ENCODE assay signal across 8 mouse cellular contexts in genomic region chrX:123102806-123103205, GRCm38 (mm10). TPM values are rescaled to one million over a fixed set of nuclear protein-coding genes. Genes with fewer than 3 reads are reported as not detected.
DNase-seq lines count a peak whose midpoint lies in the region; ATAC-seq and TF ChIP-seq lines count a peak whose summit lies in the region.
"Not testable (repeated sequence)": the region's sequence is repeated elsewhere in the genome, so short reads cannot be mapped to it uniquely, and the experiment has no call there.

No protein-coding gene starts in this region.

- not testable (repeated sequence) for H3K9me3 ChIP-seq in forebrain, embryonic 11.5 days (ENCODE audit: control insufficient read depth, low read length); heart, embryonic 15.5 days (replicated peaks); intestine, postnatal 0 days (ENCODE audit: control insufficient read depth); limb, embryonic 14.5 days (ENCODE audit: control insufficient read depth, low read length); neural tube, embryonic 12.5 days

- not testable (repeated sequence) for H3K27me3 ChIP-seq in cerebellum, adult 2 months (ENCODE audit: control insufficient read depth, insufficient read depth, low read length); forebrain, embryonic 11.5 days (ENCODE audit: control insufficient read depth, insufficient read depth, low read length); heart, embryonic 15.5 days; intestine, postnatal 0 days (replicated peaks; ENCODE audit: control insufficient read depth, insufficient read depth, low read length); limb, embryonic 14.5 days (ENCODE audit: control insufficient read depth, insufficient read depth, low read length); neural tube, embryonic 12.5 days (replicated peaks)

- not testable (repeated sequence) for ATAC-seq in forebrain, embryonic 11.5 days (replicated peaks; ENCODE audit: low FRiP score); heart, embryonic 15.5 days (replicated peaks; ENCODE audit: insufficient number of reproducible peaks, insufficient read depth, low FRiP score, low read depth); intestine, postnatal 0 days; limb, embryonic 14.5 days (ENCODE audit: low FRiP score, low read depth)
- peak; percentile 34; the same call in 1 of the 2 replicates for ATAC-seq in neural tube, embryonic 12.5 days (ENCODE audit: low FRiP score, low read depth)

- peak overlapping the region; percentile 63; the same call in 1 of the 2 replicates for H3K9ac ChIP-seq in forebrain, embryonic 11.5 days (ENCODE audit: low read length)
- peak overlapping the region; percentile 58; the same call in 1 of the 2 replicates for H3K9ac ChIP-seq in heart, embryonic 15.5 days
- not testable (repeated sequence) for H3K9ac ChIP-seq in intestine, postnatal 0 days (ENCODE audit: low read depth, low read length)
- peak overlapping the region; percentile 70 for H3K9ac ChIP-seq in limb, embryonic 14.5 days (ENCODE audit: low read depth, low read length, severe bottlenecking)
- peak overlapping the region; percentile 73; the same call in 1 of the 2 replicates for H3K9ac ChIP-seq in neural tube, embryonic 12.5 days

- not testable (repeated sequence) for H3K4me1 ChIP-seq in cerebellum, adult 2 months (ENCODE audit: control insufficient read depth, insufficient read depth, low read length); forebrain, embryonic 11.5 days (replicated peaks; ENCODE audit: control insufficient read depth, insufficient read depth, low read length); heart, embryonic 15.5 days (replicated peaks); intestine, postnatal 0 days (replicated peaks; ENCODE audit: control insufficient read depth, insufficient read depth, low read length); limb, embryonic 14.5 days (ENCODE audit: control insufficient read depth, insufficient read depth, low read length); neural tube, embryonic 12.5 days

- peak overlapping the region; percentile 74 for H3K4me3 ChIP-seq in cerebellum, adult 2 months (replicated peaks; ENCODE audit: insufficient read depth, low read depth, low read length)
- H3K4me3 ChIP-seq in forebrain, embryonic 11.5 days (ENCODE audit: low read depth, low read length): peak overlapping the region; percentile 45
- H3K4me3 ChIP-seq in heart, embryonic 15.5 days: peak overlapping the region; percentile 62
- peak overlapping the region; percentile 55 for H3K4me3 ChIP-seq in intestine, postnatal 0 days (ENCODE audit: low read depth, low read length)
- peak overlapping the region; percentile 50 for H3K4me3 ChIP-seq in limb, embryonic 14.5 days (replicated peaks; ENCODE audit: low read length)
- H3K4me3 ChIP-seq in neural tube, embryonic 12.5 days: peak overlapping the region; percentile 53

- H3K4me2 ChIP-seq in forebrain, embryonic 11.5 days (ENCODE audit: low read depth, low read length, severe bottlenecking): peak overlapping the region; percentile 24; the same call in 1 of the 2 replicates
- peak overlapping the region; percentile 58 for H3K4me2 ChIP-seq in heart, embryonic 15.5 days
- peak overlapping the region; percentile 66 for H3K4me2 ChIP-seq in intestine, postnatal 0 days (replicated peaks; ENCODE audit: low read depth)
- peak overlapping the region; percentile 26 for H3K4me2 ChIP-seq in limb, embryonic 14.5 days (replicated peaks; ENCODE audit: low read depth, low read length, severe bottlenecking)
- peak overlapping the region; percentile 47 for H3K4me2 ChIP-seq in neural tube, embryonic 12.5 days (replicated peaks)

- not testable (repeated sequence) for DNase-seq in cerebellum, adult 2 months; limb, embryonic 14.5 days (ENCODE audit: low spot score)
- DNase-seq in forebrain, embryonic 11.5 days (ENCODE audit: low spot score): peak; percentile 44
- DNase-seq in lung, postnatal 10 days: peak; percentile 3
- peak; percentile 5 for DNase-seq in thymus, postnatal 4 days

- peak overlapping the region; percentile 86; the same call in 1 of the 2 replicates for H3K27ac ChIP-seq in cerebellum, adult 2 months (ENCODE audit: insufficient read depth, low read length)
- peak overlapping the region; percentile 94 for H3K27ac ChIP-seq in forebrain, embryonic 11.5 days (ENCODE audit: low read depth, low read length)
- peak overlapping the region; percentile 97 for H3K27ac ChIP-seq in heart, embryonic 15.5 days
- peak overlapping the region; percentile 41; the same call in 1 of the 2 replicates for H3K27ac ChIP-seq in intestine, postnatal 0 days (ENCODE audit: low read depth, low read length)
- H3K27ac ChIP-seq in limb, embryonic 14.5 days (replicated peaks; ENCODE audit: low read depth, low read length): peak overlapping the region; percentile 91
- peak overlapping the region; percentile 80; the same call in 1 of the 2 replicates for H3K27ac ChIP-seq in neural tube, embryonic 12.5 days

- WGBS in cerebellum, adult 2 months: 3% methylated on average over 5 of the region's 5 CpGs
- 16% methylated on average over 5 of the region's 5 CpGs for WGBS in forebrain, embryonic 11.5 days
- 12% methylated on average over 5 of the region's 5 CpGs for WGBS in heart, embryonic 15.5 days
- 22% methylated on average over 5 of the region's 5 CpGs for WGBS in intestine, postnatal 0 days
- 21% methylated on average over 5 of the region's 5 CpGs for WGBS in limb, embryonic 14.5 days
- WGBS in neural tube, embryonic 12.5 days: 15% methylated on average over 5 of the region's 5 CpGs

- not testable (repeated sequence) for H3K36me3 ChIP-seq in forebrain, embryonic 11.5 days (ENCODE audit: control insufficient read depth, insufficient read depth, low read length); heart, embryonic 15.5 days; intestine, postnatal 0 days (ENCODE audit: control insufficient read depth, insufficient read depth); limb, embryonic 14.5 days (ENCODE audit: control insufficient read depth, insufficient read depth, low read length); neural tube, embryonic 12.5 days

- TF ChIP-seq CTCF in cerebellum, adult 2 months (IDR thresholded peaks at IDR 0.05; ENCODE audit: borderline replicate concordance, insufficient read depth, low read depth, low read length); intestine, postnatal 0 days (IDR thresholded peaks at IDR 0.05; ENCODE audit: low read depth): not testable (repeated sequence)

- not testable (repeated sequence) for TF ChIP-seq POLR2A in cerebellum, adult 2 months (IDR thresholded peaks at IDR 0.05; ENCODE audit: borderline replicate concordance, insufficient read depth, low read length); limb, embryonic 14.5 days (IDR thresholded peaks at IDR 0.05; ENCODE audit: borderline replicate concordance, extremely low read depth, insufficient read depth, insufficient read length)

RNA-seq across cellular contexts. Expression of gene Cldn34c1, which starts 0.5 kb away (rescaled TPM):
- polyA plus RNA-seq in cerebellum, adult 2 months (2012; rRNA removed): 6.6 and 6.8 TPM in 2 replicates
- polyA plus RNA-seq in forebrain, embryonic 11.5 days (2014; fragmentation: Nextera tagmentation; extraction: Ambion mirVana): 24.3 and 24.5 TPM in 2 replicates
- 9.3 and 10.8 TPM in 2 replicates for polyA plus RNA-seq in heart, embryonic 15.5 days (2015; fragmentation: Nextera tagmentation; extraction: Ambion mirVana)
- 4.9 and 5.5 TPM in 2 replicates for polyA plus RNA-seq in intestine, postnatal 0 days (2015; fragmentation: Nextera tagmentation; extraction: Ambion mirVana)
- polyA plus RNA-seq in limb, embryonic 14.5 days (2012; rRNA removed): 13.9 and 20.5 TPM in 2 replicates
- 16.0 and 17.6 TPM in 2 replicates for polyA plus RNA-seq in limb, embryonic 14.5 days (2014; fragmentation: Nextera tagmentation; extraction: Ambion mirVana)
- 34.8 and 37.1 TPM in 2 replicates for polyA plus RNA-seq in neural tube, embryonic 12.5 days (2016; fragmentation: Nextera tagmentation; extraction: Ambion mirVana)

Comparison
In these comparisons a context has a peak if more than half of its experiments do, and no peak if none do; other contexts are left out.
1. H3K27ac ChIP-seq: peak in every context shown above with its lines; median percentile 97 in heart, embryonic 15.5 days; 94 in forebrain, embryonic 11.5 days; 91 in limb, embryonic 14.5 days; 86 in cerebellum, adult 2 months; 80 in neural tube, embryonic 12.5 days; 41 in intestine, postnatal 0 days.